Mouse (Mus musculus): ENCODE measurements around the gene Gm17079. TPM values are rescaled to one million over a fixed set of nuclear protein-coding genes. Genes with fewer than 3 reads are reported as not detected.

Gene Gm17079
- polyA plus RNA-seq, 1 experiment from 2014 or later: not detected

- H3K9me3 ChIP-seq (ENCODE audit: control insufficient read depth, low read length): no peaks in the 10 kb centered on the region
- no peak for ATAC-seq (ENCODE audit: low FRiP score, low TSS enrichment)
- no peak within 1 kb of the TSS for H3K27ac ChIP-seq (replicated peaks)
- H3K4me2 ChIP-seq (replicated peaks; ENCODE audit: low read depth): no peak within 1 kb of the TSS
- no peaks in the 10 kb centered on the region for H3K36me3 ChIP-seq (ENCODE audit: control insufficient read depth, insufficient read depth, low read length)
- TF ChIP-seq EP300 (optimal IDR thresholded peaks at IDR 0.05) (no peak), CTCF (IDR thresholded peaks at IDR 0.05; ENCODE audit: low read depth) (no peak)
- no peaks in the 10 kb centered on the region for H3K4me1 ChIP-seq (replicated peaks; ENCODE audit: control insufficient read depth, insufficient read depth)
- no peak within 1 kb of the TSS for H3K4me3 ChIP-seq (ENCODE audit: low read depth, low read length)
- H3K27me3 ChIP-seq (ENCODE audit: control insufficient read depth, insufficient read depth, low read length): no peaks in the 10 kb centered on the region
- no peak within 1 kb of the TSS for H3K9ac ChIP-seq (ENCODE audit: low read length)
- 52% methylated on average over 1 of the region's 1 CpGs for WGBS
- no peak for DNase-seq (ENCODE audit: low spot score)
Observed at GRCm38 (mm10) chr14:51717083-51717482, 21.8 kb upstream of the Gm17079 start, which contains the start of gene Gm5800. Gene Gm5800, minus strand, starts transcription at chr14:51717183.

GRCm38 (mm10) chr14:51677269-51677668, 18.0 kb downstream of the Gm17079 start:
- Histone ChIP-seq H3K4me2 (replicated peaks; ENCODE audit: low read depth) (no peak overlapping the region), H3K4me3 (ENCODE audit: low read depth, low read length) (no peak overlapping the region), H3K9me3 (ENCODE audit: control insufficient read depth, low read length) (no peaks in the 10 kb centered on the region), H3K4me1 (replicated peaks; ENCODE audit: control insufficient read depth, insufficient read depth) (no peaks in the 10 kb centered on the region), H3K9ac (ENCODE audit: low read length) (no peak overlapping the region), H3K27ac (replicated peaks) (no peak overlapping the region), H3K36me3 (ENCODE audit: control insufficient read depth, insufficient read depth, low read length) (no peaks in the 10 kb centered on the region), H3K27me3 (ENCODE audit: control insufficient read depth, insufficient read depth, low read length) (no peaks in the 10 kb centered on the region)
- WGBS: 89% methylated on average over 5 of the region's 5 CpGs
- TF ChIP-seq EP300 (optimal IDR thresholded peaks at IDR 0.05): no peak
- TF ChIP-seq CTCF (IDR thresholded peaks at IDR 0.05; ENCODE audit: low read depth): no peak
- no peak for DNase-seq (ENCODE audit: low spot score)
- ATAC-seq (ENCODE audit: low FRiP score, low TSS enrichment): no peak

Other genes starting within 250 kb of the Gm17079 start
- 0.01 TPM in 1 of 2 replicates, not detected in the other for gene Vmn2r89, start 243.6 kb downstream of the Gm17079 start, polyA plus RNA-seq (2015; fragmentation: Nextera tagmentation; extraction: Ambion mirVana)
- not detected in 2 replicates for gene Gm5622, start 142.7 kb downstream of the Gm17079 start, polyA plus RNA-seq (2015; fragmentation: Nextera tagmentation; extraction: Ambion mirVana)
- not detected in 2 replicates for gene Gm17175, start 121.4 kb downstream of the Gm17079 start, polyA plus RNA-seq (2015; fragmentation: Nextera tagmentation; extraction: Ambion mirVana)
- not detected in 2 replicates for gene Gm17174, start 103.3 kb downstream of the Gm17079 start, polyA plus RNA-seq (2015; fragmentation: Nextera tagmentation; extraction: Ambion mirVana)
- not detected in 2 replicates for gene Gm17078, start 84.2 kb downstream of the Gm17079 start, polyA plus RNA-seq (2015; fragmentation: Nextera tagmentation; extraction: Ambion mirVana)
- not detected in 2 replicates for gene Gm4181, start 59.8 kb downstream of the Gm17079 start, polyA plus RNA-seq (2015; fragmentation: Nextera tagmentation; extraction: Ambion mirVana)
- not detected in 2 replicates for gene Gm5800, start 21.7 kb upstream of the Gm17079 start, polyA plus RNA-seq (2015; fragmentation: Nextera tagmentation; extraction: Ambion mirVana)
- gene Ang4, start 78.1 kb upstream of the Gm17079 start, polyA plus RNA-seq (2015; fragmentation: Nextera tagmentation; extraction: Ambion mirVana): not detected in 2 replicates
- gene AY358078, start 104.6 kb upstream of the Gm17079 start, polyA plus RNA-seq (2015; fragmentation: Nextera tagmentation; extraction: Ambion mirVana): not detected in 2 replicates
- gene Ear6, start 158.2 kb upstream of the Gm17079 start, polyA plus RNA-seq (2015; fragmentation: Nextera tagmentation; extraction: Ambion mirVana): not detected in 2 replicates
- gene Mettl17, start 189.4 kb upstream of the Gm17079 start, polyA plus RNA-seq (2015; fragmentation: Nextera tagmentation; extraction: Ambion mirVana): 22.7 and 24.0 TPM in 2 replicates
- gene Slc39a2, start 197.4 kb upstream of the Gm17079 start, polyA plus RNA-seq (2015; fragmentation: Nextera tagmentation; extraction: Ambion mirVana): 1.1 and 1.4 TPM in 2 replicates
- 71.6 and 79.4 TPM in 2 replicates for gene Ndrg2, start 218.7 kb upstream of the Gm17079 start, polyA plus RNA-seq (2015; fragmentation: Nextera tagmentation; extraction: Ambion mirVana)
- gene Tppp2, start 223.0 kb upstream of the Gm17079 start, polyA plus RNA-seq (2015; fragmentation: Nextera tagmentation; extraction: Ambion mirVana): not detected in 2 replicates
- 0.07 TPM in 1 of 2 replicates, not detected in the other for gene Rnase13, start 227.3 kb upstream of the Gm17079 start, polyA plus RNA-seq (2015; fragmentation: Nextera tagmentation; extraction: Ambion mirVana)

Measured in stomach, postnatal 0 days (tissue).